Mouse (Mus musculus) forebrain, embryonic 16.5 days (tissue): ENCODE results near the gene Gmip. TPM values are rescaled to one million over a fixed set of nuclear protein-coding genes. Genes with fewer than 3 reads are reported as not detected.

Source experiments
- ATAC-seq: fragments of 200-750 bp; cut with Nextera tagmentation; 2 replicates; pipeline ENCODE4 v1.8.0; 2017; ENCODE audit warnings: mild to moderate bottlenecking, moderate library complexity
- H3K27ac ChIP-seq: fragments of 300-500 bp; sonication (generic); 2 replicates; pipeline ENCODE4 v1.5.1; 2014; ENCODE audit warnings: low read length, control low read depth
- H3K27me3 ChIP-seq: fragments of 300-500 bp; sonication (generic); replicated peaks from 2 replicates; pipeline ENCODE4 v1.6.1; 2014; ENCODE audit warnings: low read length; ENCODE audit not compliant: control insufficient read depth, insufficient read depth
- H3K36me3 ChIP-seq: fragments of 300-500 bp; sonication (generic); 2 replicates; pipeline ENCODE4 v1.6.1; 2014; ENCODE audit not compliant: control insufficient read depth, insufficient read depth
- H3K4me1 ChIP-seq: fragments of 300-500 bp; sonication (generic); replicated peaks from 2 replicates; pipeline ENCODE4 v1.6.1; 2014; ENCODE audit warnings: low read length; ENCODE audit not compliant: control insufficient read depth, insufficient read depth
- H3K4me2 ChIP-seq: fragments of 300-500 bp; sonication (generic); 2 replicates; pipeline ENCODE4 v1.6.1; 2014; ENCODE audit warnings: mild to moderate bottlenecking, low read length, control low read depth
- H3K4me3 ChIP-seq: fragments of 300-500 bp; sonication (generic); replicated peaks from 2 replicates; pipeline ENCODE4 v1.5.1; 2014; ENCODE audit warnings: mild to moderate bottlenecking, low read length, control low read depth
- H3K9ac ChIP-seq: fragments of 300-500 bp; sonication (generic); replicated peaks from 2 replicates; pipeline ENCODE4 v1.6.1; 2014; ENCODE audit warnings: low read depth, low read length, control low read depth
- H3K9me3 ChIP-seq: fragments of 300-500 bp; sonication (generic); 2 replicates; pipeline ENCODE4 v1.6.1; 2016; ENCODE audit warnings: low read length; ENCODE audit not compliant: control insufficient read depth
- WGBS: fragments of 180-500 bp; shearing (Covaris S2); extraction: QIAGEN DNeasy Blood & Tissue Kit; methylation state at CpG from one replicate; pipeline ENCODE4 v1.1.7; 2014; 5-methylcytosine and 5-hydroxymethylcytosine counted together
- polyA plus RNA-seq: library from polyadenylated mRNA; unstranded; fragments of >200 nt; fragmentation: Nextera tagmentation; extraction: Ambion mirVana; gene quantifications from 2 replicates; pipeline ENCODE4 v1.2.1, GENCODE M21; 2015

Gene Gmip
- 40.0 and 51.7 TPM in 2 replicates for polyA plus RNA-seq

- peak within 1 kb of the TSS; percentile 49 for H3K27ac ChIP-seq
- peak within 1 kb of the TSS; percentile 66 for H3K9ac ChIP-seq
- peaks cover 38% of the 10 kb centered on the region for H3K36me3 ChIP-seq
- H3K27me3 ChIP-seq: no peaks in the 10 kb centered on the region
- H3K4me3 ChIP-seq: peak within 1 kb of the TSS; percentile 66
- peak within 1 kb of the TSS; percentile 78 for H3K4me2 ChIP-seq
- H3K9me3 ChIP-seq: no peaks in the 10 kb centered on the region
- H3K4me1 ChIP-seq: peaks cover 11% of the 10 kb centered on the region
- 8% methylated on average over 25 of the region's 28 CpGs for WGBS
- peak; percentile 67 for ATAC-seq
Measured at GRCm38 (mm10) chr8:69808094-69808863, at the start of gene Gmip. Gene Gmip, plus strand, starts transcription at chr8:69808679.

- Histone ChIP-seq H3K4me2 (no peak overlapping the region), H3K4me1 (no peaks in the 10 kb centered on the region), H3K9ac (no peak overlapping the region), H3K27ac (no peak overlapping the region), H3K36me3 (peaks cover 37% of the 10 kb centered on the region), H3K27me3 (no peaks in the 10 kb centered on the region), H3K9me3 (peaks cover 7% of the 10 kb centered on the region), H3K4me3 (no peak overlapping the region)
- no peak for ATAC-seq
- 93% methylated on average over 4 of the region's 4 CpGs for WGBS
Measured at GRCm38 (mm10) chr8:69761814-69762445, 46.5 kb upstream of the Gmip start.

GRCm38 (mm10) chr8:69771221-69771620, 37.3 kb upstream of the Gmip start:
- no peak for ATAC-seq

GRCm38 (mm10) chr8:69772106-69772505, 36.4 kb upstream of the Gmip start:
- H3K9ac ChIP-seq: no peak overlapping the region
- WGBS: 90% methylated on average over 2 of the region's 2 CpGs
- no peak overlapping the region for H3K4me3 ChIP-seq
- no peak overlapping the region for H3K27ac ChIP-seq
- H3K9me3 ChIP-seq: no peaks in the 10 kb centered on the region
- peaks cover 24% of the 10 kb centered on the region for H3K4me1 ChIP-seq
- H3K27me3 ChIP-seq: no peaks in the 10 kb centered on the region
- H3K36me3 ChIP-seq: peaks cover 15% of the 10 kb centered on the region
- no peak for ATAC-seq
- H3K4me2 ChIP-seq: no peak overlapping the region; the same call in 1 of the 2 replicates

More at GRCm38 (mm10) chr8:69771221-69771620, 37.3 kb upstream of the Gmip start:
- Histone ChIP-seq H3K27ac (no peak overlapping the region), H3K4me3 (no peak overlapping the region), H3K9ac (no peak overlapping the region), H3K9me3 (peaks cover 4% of the 10 kb centered on the region), H3K4me1 (peaks cover 24% of the 10 kb centered on the region), H3K4me2 (no peak overlapping the region), H3K27me3 (no peaks in the 10 kb centered on the region), H3K36me3 (peaks cover 24% of the 10 kb centered on the region)
- 90% methylated on average over 9 of the region's 9 CpGs for WGBS

- Histone ChIP-seq H3K9ac (peak within 1 kb of the TSS; percentile 90), H3K4me2 (peak within 1 kb of the TSS; percentile 80), H3K4me3 (peak within 1 kb of the TSS; percentile 63), H3K27me3 (no peaks in the 10 kb centered on the region), H3K27ac (peak within 1 kb of the TSS; percentile 98), H3K9me3 (no peaks in the 10 kb centered on the region), H3K36me3 (no peaks in the 10 kb centered on the region), H3K4me1 (peaks cover 24% of the 10 kb centered on the region)
- ATAC-seq: peak; percentile 99
- WGBS: under 1% methylated on average over 41 of the region's 41 CpGs
Measured at GRCm38 (mm10) chr8:69774503-69775148, 33.9 kb upstream of the Gmip start, which contains the start of gene Gm20422. Gene Gm20422, minus strand, starts transcription at chr8:69774886.

- peaks cover 24% of the 10 kb centered on the region for H3K4me1 ChIP-seq
- peak overlapping the region; percentile 62 for H3K27ac ChIP-seq
- ATAC-seq: no peak
- H3K36me3 ChIP-seq: no peaks in the 10 kb centered on the region
- 55% methylated on average over 2 of the region's 2 CpGs for WGBS
- H3K9me3 ChIP-seq: no peaks in the 10 kb centered on the region
- H3K4me3 ChIP-seq: peak overlapping the region; percentile 63
- peak overlapping the region; percentile 47 for H3K9ac ChIP-seq
- H3K4me2 ChIP-seq: peak overlapping the region; percentile 44
- H3K27me3 ChIP-seq: no peaks in the 10 kb centered on the region
Measured at GRCm38 (mm10) chr8:69775149-69775534, 33.3 kb upstream of the Gmip start.

GRCm38 (mm10) chr8:69777111-69777510, 31.4 kb upstream of the Gmip start:
- no peak for ATAC-seq
- no peaks in the 10 kb centered on the region for H3K27me3 ChIP-seq
- no peak overlapping the region for H3K4me3 ChIP-seq
- 65% methylated on average over 12 of the region's 12 CpGs for WGBS
- H3K4me1 ChIP-seq: peaks cover 17% of the 10 kb centered on the region
- no peak overlapping the region for H3K9ac ChIP-seq
- no peaks in the 10 kb centered on the region for H3K36me3 ChIP-seq
- H3K27ac ChIP-seq: no peak overlapping the region
- no peak overlapping the region for H3K4me2 ChIP-seq
- H3K9me3 ChIP-seq: no peaks in the 10 kb centered on the region

- Histone ChIP-seq H3K9me3 (no peaks in the 10 kb centered on the region), H3K4me2 (no peak overlapping the region), H3K36me3 (no peaks in the 10 kb centered on the region; the same call in 1 of the 2 replicates), H3K27me3 (no peaks in the 10 kb centered on the region), H3K4me3 (no peak overlapping the region), H3K4me1 (peaks cover 17% of the 10 kb centered on the region), H3K9ac (no peak overlapping the region), H3K27ac (no peak overlapping the region)
- WGBS: 94% methylated on average over 5 of the region's 5 CpGs
- no peak for ATAC-seq
Measured at GRCm38 (mm10) chr8:69789105-69789504, 19.4 kb upstream of the Gmip start.

- WGBS: 75% methylated on average over 5 of the region's 5 CpGs
- Histone ChIP-seq H3K27me3 (no peaks in the 10 kb centered on the region), H3K4me2 (no peak overlapping the region; the same call in 1 of the 2 replicates), H3K27ac (no peak overlapping the region), H3K4me1 (peaks cover 17% of the 10 kb centered on the region), H3K36me3 (no peaks in the 10 kb centered on the region; the same call in 1 of the 2 replicates), H3K9me3 (no peaks in the 10 kb centered on the region), H3K4me3 (no peak overlapping the region), H3K9ac (no peak overlapping the region)
- ATAC-seq: no peak
Measured at GRCm38 (mm10) chr8:69789731-69790130, 18.7 kb upstream of the Gmip start.
